Mouse (Mus musculus): ENCODE results near the gene Gnb5.

DNA sequence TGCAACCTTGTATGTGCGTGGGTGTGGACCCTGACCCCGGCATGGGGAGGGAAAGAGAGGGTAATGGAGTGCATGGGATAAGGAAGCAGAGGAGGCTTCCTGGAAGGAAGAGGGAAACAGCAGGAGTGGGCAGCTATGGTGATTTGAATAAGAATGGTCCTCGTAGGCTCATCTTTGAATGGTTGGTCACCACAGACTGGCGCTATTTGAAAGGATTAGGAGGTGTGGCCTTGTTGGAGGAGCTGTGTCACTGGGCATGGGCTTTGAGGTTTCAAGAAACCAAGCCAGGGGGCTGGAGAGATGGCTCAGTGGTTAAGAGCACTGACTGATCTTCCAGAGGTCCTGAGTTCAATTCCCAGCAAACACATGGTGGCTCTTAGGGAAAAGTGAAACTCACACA, 59.1 kb downstream of the Gnb5 start:
- TF ChIP-seq POLR2A (IDR thresholded peaks at IDR 0.05; ENCODE audit: borderline replicate concordance, control insufficient read depth, low read depth, low read length): no peak
- no peak for TF ChIP-seq CTCF (IDR thresholded peaks at IDR 0.05; ENCODE audit: control insufficient read depth, insufficient read depth, low read length)

Data from bone marrow, adult 2 months (tissue).